Mouse (Mus musculus): ENCODE measurements around the gene Shank3. TPM values are rescaled to one million over a fixed set of nuclear protein-coding genes. Genes with fewer than 3 reads are reported as not detected.

Gene Shank3
- total RNA-seq, 2 experiments from 2014 or later = 14.4 to 15.5 TPM

GRCm38 (mm10) chr15:89522566-89523282 is 23.3 kb downstream of the Shank3 start:
- no peak for DNase-seq
- intact Hi-C loops (cut with DNase I) = no loop called here

DNA sequence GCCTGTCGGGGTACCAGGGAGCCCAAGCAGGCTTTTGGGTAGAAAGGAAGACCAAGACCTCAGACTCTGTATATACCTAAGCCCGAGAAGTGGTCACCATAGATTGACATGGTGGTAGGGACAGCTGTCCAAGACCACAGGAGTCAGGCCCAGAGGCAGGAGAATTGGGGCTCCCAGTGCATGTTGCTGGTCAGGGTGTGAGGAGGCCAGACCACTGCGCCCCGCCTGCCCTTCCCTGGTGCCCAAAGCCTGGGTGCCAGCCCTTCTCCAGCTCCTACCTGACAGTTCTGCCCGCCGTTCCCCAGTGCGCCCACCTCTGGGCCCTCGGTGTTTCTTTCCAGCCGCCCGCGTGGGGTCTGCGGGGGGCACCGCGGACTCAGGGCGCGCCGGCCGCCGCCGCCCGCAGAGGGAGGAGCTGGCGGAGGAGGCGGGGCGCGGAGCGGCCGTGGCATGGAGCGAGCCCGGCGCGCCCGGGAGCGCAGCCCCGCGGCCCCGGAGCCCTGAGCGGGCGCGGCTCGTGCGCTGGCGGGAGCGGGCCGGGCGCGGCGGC is 23.9 kb downstream of the Shank3 start:
- DNase-seq = no peak
- intact Hi-C loops (cut with DNase I) = no loop called here

DNA sequence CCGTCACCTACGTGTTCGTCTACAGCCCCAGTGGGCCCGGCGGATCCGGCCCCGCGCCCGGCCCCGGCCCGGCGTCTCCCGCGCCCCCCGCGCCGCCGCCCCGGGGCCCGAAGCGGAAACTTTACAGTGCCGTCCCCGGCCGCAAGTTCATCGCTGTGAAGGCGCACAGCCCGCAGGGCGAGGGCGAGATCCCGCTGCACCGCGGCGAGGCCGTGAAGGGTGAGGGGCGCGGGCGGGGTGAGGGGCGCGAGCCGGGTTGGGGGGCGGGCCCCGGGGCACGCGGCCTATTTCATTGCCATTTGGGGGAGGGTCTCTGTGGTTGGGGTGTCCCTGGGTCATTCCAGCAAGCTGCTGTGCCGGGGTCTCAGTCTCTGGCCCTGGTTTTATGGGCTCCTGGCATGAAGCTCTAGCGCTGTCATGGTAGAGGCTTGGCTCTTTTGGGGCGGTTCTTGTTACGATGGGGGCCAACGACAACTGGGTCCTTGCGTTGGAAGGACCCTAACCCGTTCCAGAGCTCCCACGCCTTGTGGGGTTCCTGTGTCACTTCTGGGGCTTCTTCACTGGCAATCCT is 24.7 kb downstream of the Shank3 start:
- DNase-seq = no peak

DNA sequence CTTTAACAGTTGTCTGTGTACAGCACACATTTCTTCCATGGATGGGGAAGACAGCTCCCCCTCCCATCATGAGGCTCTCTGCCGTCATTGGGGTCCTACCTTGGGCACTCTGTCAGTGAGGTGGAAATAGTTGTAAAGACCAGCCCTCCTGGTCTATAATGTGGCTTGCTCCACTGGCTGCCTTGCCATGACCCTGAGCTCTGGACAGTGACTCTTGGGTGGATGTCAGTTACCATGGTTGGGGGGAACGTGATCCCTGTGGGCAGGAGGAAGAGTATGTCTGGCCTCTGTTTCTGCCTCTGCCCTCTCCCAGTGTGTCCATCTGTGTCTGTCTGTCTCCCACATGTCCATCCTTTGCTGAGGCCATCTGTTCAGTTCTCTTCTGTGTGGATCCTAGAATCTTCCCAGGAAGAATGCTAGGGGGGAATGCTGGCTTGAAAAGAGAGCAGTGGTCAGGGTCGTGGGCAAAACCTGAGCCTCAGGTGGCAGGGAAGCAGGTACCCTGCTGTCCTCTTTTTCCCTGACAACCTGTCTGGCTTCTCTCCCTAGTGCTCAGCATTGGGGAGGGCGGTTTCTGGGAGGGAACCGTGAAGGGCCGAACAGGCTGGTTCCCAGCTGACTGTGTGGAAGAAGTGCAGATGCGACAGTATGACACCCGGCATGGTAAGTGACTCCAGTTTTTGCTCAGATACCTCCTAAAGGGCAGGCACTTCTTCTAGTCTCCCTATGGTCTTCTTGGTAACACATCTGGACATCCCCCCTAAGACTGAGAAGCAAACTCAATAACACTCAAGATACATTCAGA is 25.4 kb downstream of the Shank3 start:
- no peak for DNase-seq
- intact Hi-C loops (cut with DNase I) = no loop called here

More for the DNA sequence above, 24.7 kb downstream of the Shank3 start:
- intact Hi-C loops (cut with DNase I) = no loop called here

GRCm38 (mm10) chr15:89525464-89525863 is 26.0 kb downstream of the Shank3 start:
- intact Hi-C loops (cut with DNase I) = no loop called here
- DNase-seq = no peak

GRCm38 (mm10) chr15:89525896-89526295 is 26.5 kb downstream of the Shank3 start:
- intact Hi-C loops (cut with DNase I) = no loop called here
- no peak for DNase-seq

GRCm38 (mm10) chr15:89526776-89527325 is 27.4 kb downstream of the Shank3 start:
- intact Hi-C loops (cut with DNase I) = no loop called here
- no peak for DNase-seq

- no peak for DNase-seq
- intact Hi-C loops (cut with DNase I) = no loop called here
These were observed 28.0 kb downstream of the Shank3 start for GRCm38 (mm10) chr15:89527466-89527865.

DNA sequence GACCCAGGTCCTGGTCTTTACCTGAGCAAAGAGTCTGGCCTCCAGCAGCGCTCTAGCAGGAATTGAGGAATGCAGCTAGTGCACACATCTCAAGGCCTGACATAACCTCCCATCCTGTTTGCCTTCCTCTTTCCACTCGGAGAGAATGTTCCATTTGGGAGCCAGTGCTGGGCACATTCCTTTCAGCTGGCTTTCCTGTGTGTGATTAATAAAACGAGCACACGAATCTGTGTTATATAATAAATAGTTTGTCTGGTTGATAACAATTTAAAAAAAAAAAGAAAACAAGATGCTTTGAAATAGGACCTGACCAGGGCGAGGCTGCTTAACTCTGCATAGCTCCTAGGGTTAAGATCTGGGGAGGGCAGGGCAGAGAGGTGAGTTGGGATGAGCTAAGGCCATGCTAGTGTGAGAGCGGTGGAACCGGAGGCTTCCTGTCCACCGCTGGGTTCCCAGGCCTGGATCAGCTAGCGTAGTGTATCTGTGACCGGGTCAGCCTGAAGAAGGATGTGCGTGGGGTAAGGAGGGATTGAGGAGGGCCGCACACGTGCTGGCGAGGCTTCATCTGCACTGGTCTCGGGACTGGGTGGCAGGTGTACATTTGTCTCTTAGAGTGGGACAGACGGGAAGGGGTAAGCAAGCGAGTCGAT is 28.9 kb downstream of the Shank3 start:
- DNase-seq = no peak
- intact Hi-C loops (cut with DNase I) = no loop called here

DNA sequence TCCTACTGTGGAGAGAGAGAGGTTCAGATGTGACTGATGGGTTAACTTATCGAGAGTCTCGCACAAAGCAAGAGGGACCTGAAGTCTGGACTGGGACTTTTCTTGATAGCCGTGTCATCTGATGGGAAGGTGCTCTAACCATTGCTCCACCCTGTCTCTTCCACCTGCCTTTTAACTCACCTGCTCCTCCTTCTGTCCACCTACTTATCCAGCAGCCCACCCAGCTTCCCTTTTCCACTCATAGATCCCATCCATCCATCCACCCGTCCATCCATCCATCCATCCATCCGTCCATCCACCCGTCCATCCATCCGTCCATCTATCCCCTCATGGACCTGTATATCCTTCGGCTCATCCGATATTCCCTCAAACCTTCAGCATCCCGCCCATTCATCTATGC is 29.5 kb downstream of the Shank3 start:
- no peak for DNase-seq
- intact Hi-C loops (cut with DNase I) = no loop called here

- DNase-seq = peak in 1 of 2 experiments; percentile 56
- intact Hi-C loops (cut with DNase I) = loop anchor here (10.0 kb wide), 1 partner anchor 186 kb away; no protein-coding TSS in a partner anchor
These were observed 30.9 kb downstream of the Shank3 start for GRCm38 (mm10) chr15:89530336-89530735.

- intact Hi-C loops (cut with DNase I) = loop anchor here (10.0 kb wide), 1 partner anchor 187 kb away; no protein-coding TSS in a partner anchor
These were observed 32.0 kb downstream of the Shank3 start for GRCm38 (mm10) chr15:89531399-89531798.

DNA sequence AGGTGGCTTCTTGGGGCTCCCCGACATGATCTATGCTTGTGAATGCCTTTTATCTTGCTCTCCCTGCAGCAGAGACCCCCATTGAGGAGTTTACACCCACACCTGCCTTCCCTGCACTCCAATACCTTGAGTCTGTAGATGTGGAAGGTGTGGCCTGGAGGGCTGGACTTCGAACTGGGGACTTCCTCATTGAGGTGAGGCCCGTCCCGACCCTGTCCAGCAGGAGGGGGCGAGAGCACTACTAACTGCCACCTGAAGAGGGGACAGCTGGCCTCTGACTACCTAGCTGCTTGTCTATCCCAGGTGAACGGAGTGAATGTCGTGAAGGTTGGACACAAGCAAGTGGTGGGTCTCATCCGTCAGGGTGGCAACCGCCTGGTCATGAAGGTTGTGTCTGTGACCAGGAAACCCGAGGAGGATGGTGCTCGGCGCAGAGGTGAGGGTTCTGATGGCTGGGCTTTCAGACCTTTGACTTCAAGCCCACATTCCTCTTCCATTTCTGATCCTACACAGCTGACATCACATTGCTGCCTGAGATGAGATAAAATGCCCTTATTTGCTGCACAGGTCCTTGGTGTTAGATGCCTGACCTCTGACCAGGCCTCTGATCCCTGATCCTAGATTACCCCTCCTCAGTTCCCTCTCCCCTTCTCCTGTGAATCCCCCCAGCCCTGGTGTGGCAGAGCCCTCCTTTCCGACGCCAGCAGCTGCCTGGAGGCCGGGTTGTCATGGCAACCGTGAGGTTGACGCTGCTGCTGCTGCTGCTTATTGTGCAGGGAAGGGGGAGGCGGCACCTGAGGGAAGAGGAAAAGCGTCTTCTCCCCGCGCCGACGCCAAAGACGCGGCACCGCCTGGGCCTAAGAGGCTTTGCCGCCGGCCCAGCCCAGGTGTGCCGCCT is 32.9 kb downstream of the Shank3 start:
- intact Hi-C loops (cut with DNase I) = loop anchor here (10.0 kb wide), 1 partner anchor 187 kb away; no protein-coding TSS in a partner anchor
- no peak for DNase-seq

More at GRCm38 (mm10) chr15:89531399-89531798, 32.0 kb downstream of the Shank3 start:
- no peak for DNase-seq

- no peak for DNase-seq
- intact Hi-C loops (cut with DNase I) = loop anchor here (10.0 kb wide), 1 partner anchor 188 kb away; no protein-coding TSS in a partner anchor
These were observed 33.8 kb downstream of the Shank3 start for GRCm38 (mm10) chr15:89532924-89533842.

DNA sequence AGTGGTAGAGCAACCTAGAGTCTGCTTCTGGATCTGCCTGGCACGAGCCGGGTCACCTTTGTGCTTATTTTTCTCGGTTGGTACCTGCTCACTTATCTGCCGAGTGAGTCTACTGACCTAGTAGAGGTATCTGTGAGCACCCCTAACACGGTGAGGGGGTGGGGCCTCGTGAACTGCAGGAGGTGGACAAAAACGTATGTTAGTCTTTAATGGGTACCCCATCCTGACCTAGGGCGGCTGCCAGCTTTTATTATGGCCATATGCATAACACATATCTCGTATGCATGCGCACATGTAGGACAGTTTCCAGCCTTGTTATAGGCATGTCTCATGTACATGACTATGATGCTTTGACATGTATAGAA is 34.4 kb downstream of the Shank3 start:
- DNase-seq = no peak
- intact Hi-C loops (cut with DNase I) = loop anchor here (10.0 kb wide), 1 partner anchor 189 kb away; no protein-coding TSS in a partner anchor

DNA sequence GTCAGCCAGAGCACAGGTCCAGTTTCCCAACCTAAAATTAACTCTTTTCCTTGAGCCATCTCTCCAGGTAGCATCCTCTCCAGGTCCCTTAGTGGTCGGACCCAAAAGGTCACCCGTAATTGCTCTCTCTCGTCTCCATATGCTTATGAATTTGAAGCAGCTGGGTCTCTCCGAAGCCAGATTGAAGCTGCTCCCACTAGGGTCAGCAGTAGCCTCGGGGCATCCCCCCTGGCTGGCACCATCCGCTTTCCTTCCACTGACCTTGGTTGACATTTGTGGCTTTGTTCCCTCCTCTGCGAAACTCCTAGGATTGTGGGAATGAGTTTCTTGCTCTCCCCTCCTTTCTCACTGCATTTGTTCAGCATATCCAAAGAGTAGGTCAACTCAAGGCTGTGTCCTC is 44.7 kb downstream of the Shank3 start:
- no peak for DNase-seq
- intact Hi-C loops (cut with DNase I) = no loop called here

GRCm38 (mm10) chr15:89547321-89547720 is 47.9 kb downstream of the Shank3 start:
- intact Hi-C loops (cut with DNase I) = no loop called here
- no peak for DNase-seq

Measured in gastrocnemius, postnatal 36 days (tissue).